Comparison of ENCODE assay signal across 9 mouse cellular contexts in genomic region chr15:84072226-84072625, GRCm38 (mm10). TPM values are rescaled to one million over a fixed set of nuclear protein-coding genes. Genes with fewer than 3 reads are reported as not detected.
DNase-seq lines count a peak whose midpoint lies in the region; ATAC-seq and TF ChIP-seq lines count a peak whose summit lies in the region.
"Had no signal": no experiment of that assay in that cellular context is flagged by ENCODE, and none has a peak within 500 bp of the region (broad histone marks: within the 10 kb centered on the region; RNA-seq: fewer than 3 reads in every experiment).

No protein-coding gene starts in this region.

- no peak overlapping the region for H3K9ac ChIP-seq in kidney, embryonic 15.5 days
- H3K9ac ChIP-seq: embryonic facial prominence, embryonic 13.5 days had no signal

- no peaks in the 10 kb centered on the region for H3K27me3 ChIP-seq in kidney, adult 2 months (replicated peaks; ENCODE audit: control insufficient read depth, insufficient read depth, low read length)
- peaks cover 82% of the 10 kb centered on the region for H3K27me3 ChIP-seq in kidney, embryonic 15.5 days

- peak; percentile 38 for DNase-seq in kidney, adult 2 months
- peak; percentile 55 for DNase-seq in NIH3T3 (ENCODE audit: low read depth)
- peak; percentile 96 to 97 for DNase-seq in cerebellum, postnatal 10 days
- DNase-seq in gastrocnemius, postnatal 10 days, result peak; percentile 74
- DNase-seq in layer of hippocampus, postnatal 10 days (ENCODE audit: low spot score in 2 of 2), result peak; percentile 94 to 95
- DNase-seq in mesoderm, embryonic 11.5 days (ENCODE audit: low read depth, low spot score), result peak; percentile 75

- no peaks in the 10 kb centered on the region for H3K36me3 ChIP-seq in kidney, adult 2 months (ENCODE audit: control insufficient read depth, insufficient read depth, low read length)
- H3K36me3 ChIP-seq in kidney, embryonic 15.5 days, result no peaks in the 10 kb centered on the region
- H3K36me3 ChIP-seq: embryonic facial prominence, embryonic 13.5 days had no signal

- no peaks in the 10 kb centered on the region for H3K9me3 ChIP-seq in kidney, embryonic 15.5 days (replicated peaks)
- H3K9me3 ChIP-seq: embryonic facial prominence, embryonic 13.5 days had no signal

- no peak overlapping the region for H3K27ac ChIP-seq in kidney, adult 2 months (ENCODE audit: insufficient read depth, low read depth, low read length)
- no peak overlapping the region for H3K27ac ChIP-seq in kidney, embryonic 15.5 days
- H3K27ac ChIP-seq: embryonic facial prominence, embryonic 13.5 days had no signal

- TF ChIP-seq POLR2A in kidney, adult 2 months (IDR thresholded peaks at IDR 0.05; ENCODE audit: low read depth, low read length), result no peak

- H3K4me2 ChIP-seq in kidney, embryonic 15.5 days, result no peak overlapping the region
- H3K4me2 ChIP-seq: embryonic facial prominence, embryonic 13.5 days had no signal

- TF ChIP-seq CTCF in kidney, adult 2 months (conservative IDR thresholded peaks at IDR 0.05; ENCODE audit: insufficient read depth, insufficient read length, low read depth, low read length), result peak; percentile 60

- H3K4me3 ChIP-seq in kidney, adult 2 months (ENCODE audit: insufficient read depth, low read depth, low read length), result no peak overlapping the region
- no peak overlapping the region for H3K4me3 ChIP-seq in kidney, embryonic 15.5 days (replicated peaks)
- H3K4me3 ChIP-seq: embryonic facial prominence, embryonic 13.5 days had no signal

- ATAC-seq in kidney, embryonic 15.5 days (replicated peaks; ENCODE audit: low FRiP score), result no peak
- no peak for ATAC-seq in inflammation-experienced regulatory T-cells, adult 6 months

- no peaks in the 10 kb centered on the region for H3K4me1 ChIP-seq in kidney, adult 2 months (ENCODE audit: control insufficient read depth, insufficient read depth, low read length)
- H3K4me1 ChIP-seq in kidney, embryonic 15.5 days, result peaks cover 2% of the 10 kb centered on the region; the same call in 1 of the 2 replicates

- WGBS in kidney, adult 2 months, result 31% methylated on average over 7 of the region's 7 CpGs
- 28% methylated on average over 7 of the region's 7 CpGs for WGBS in kidney, embryonic 15.5 days

RNA-seq across cellular contexts. Expression of gene Efcab6, which starts 7.0 kb away (rescaled TPM):
- 0.10 and 0.34 TPM in 2 replicates for polyA plus RNA-seq in kidney, adult 2 months (2012; rRNA removed)
- polyA plus RNA-seq in kidney, embryonic 15.5 days (2015; fragmentation: Nextera tagmentation; extraction: Ambion mirVana), result 0.16 and 0.27 TPM in 2 replicates
- total RNA-seq in gastrocnemius, postnatal 10 days (2021), result 1 to 10 TPM; 3.2 to 7.4 TPM
- 1 to 10 TPM; 6.2 to 8.8 TPM for total RNA-seq in layer of hippocampus, postnatal 10 days (2021)
- polyA plus RNA-seq in inflammation-experienced regulatory T-cells, adult 6 months (2017; shearing (Covaris generic)), result not detected

RNA-seq across cellular contexts. Expression of gene Sult4a1, which starts 33.3 kb away (rescaled TPM):
- 0.69 and 1.5 TPM in 2 replicates for polyA plus RNA-seq in kidney, adult 2 months (2012; rRNA removed)
- 1.1 and 2.4 TPM in 2 replicates for polyA plus RNA-seq in kidney, embryonic 15.5 days (2015; fragmentation: Nextera tagmentation; extraction: Ambion mirVana)
- under 1 TPM; 0.36 to 0.38 TPM for total RNA-seq in gastrocnemius, postnatal 10 days (2021)
- 100 to 1,000 TPM; 282 to 291 TPM for total RNA-seq in layer of hippocampus, postnatal 10 days (2021)
- under 1 TPM in 1 of 3 experiments, not detected in 2; 0.29 TPM for polyA plus RNA-seq in inflammation-experienced regulatory T-cells, adult 6 months (2017; shearing (Covaris generic))

RNA-seq across cellular contexts. Expression of gene Pnpla5, which starts 50.7 kb away (rescaled TPM):
- 0.05 and 0.11 TPM in 2 replicates for polyA plus RNA-seq in kidney, adult 2 months (2012; rRNA removed)
- not detected in 2 replicates for polyA plus RNA-seq in kidney, embryonic 15.5 days (2015; fragmentation: Nextera tagmentation; extraction: Ambion mirVana)
- not detected for total RNA-seq in gastrocnemius, postnatal 10 days (2021)
- total RNA-seq in layer of hippocampus, postnatal 10 days (2021), result not detected
- polyA plus RNA-seq in inflammation-experienced regulatory T-cells, adult 6 months (2017; shearing (Covaris generic)), result not detected
- polyA plus RNA-seq: embryonic facial prominence, embryonic 13.5 days had no signal

Comparison
In these comparisons a context has a peak if more than half of its experiments do, and no peak if none do; other contexts are left out.
1. DNase-seq: peak in every context shown above with its lines; median percentile 96 in cerebellum, postnatal 10 days; 94 in layer of hippocampus, postnatal 10 days; 75 in mesoderm, embryonic 11.5 days; 74 in gastrocnemius, postnatal 10 days; 55 in NIH3T3; 38 in kidney, adult 2 months.